Mouse (Mus musculus): ENCODE data around the gene Ubox5.
"Not testable (repeated sequence)": the region's sequence is repeated elsewhere in the genome, so short reads cannot be mapped to it uniquely, and the experiment has no call there.

Ubox5 gene

GRCm38 (mm10) chr2:130629839-130630203, at the start of gene Ubox5, which contains the start of gene Fastkd5:
Ubox5 (minus strand) TSS chr2:130630038.
Fastkd5 (minus strand) TSS chr2:130630027.
- peak; percentile 75 for DNase-seq (ENCODE audit: low read depth, low spot score)

GRCm38 (mm10) chr2:130679154-130679553, 49.3 kb upstream of the Ubox5 start:
- DNase-seq (ENCODE audit: low read depth, low spot score): no peak

DNA sequence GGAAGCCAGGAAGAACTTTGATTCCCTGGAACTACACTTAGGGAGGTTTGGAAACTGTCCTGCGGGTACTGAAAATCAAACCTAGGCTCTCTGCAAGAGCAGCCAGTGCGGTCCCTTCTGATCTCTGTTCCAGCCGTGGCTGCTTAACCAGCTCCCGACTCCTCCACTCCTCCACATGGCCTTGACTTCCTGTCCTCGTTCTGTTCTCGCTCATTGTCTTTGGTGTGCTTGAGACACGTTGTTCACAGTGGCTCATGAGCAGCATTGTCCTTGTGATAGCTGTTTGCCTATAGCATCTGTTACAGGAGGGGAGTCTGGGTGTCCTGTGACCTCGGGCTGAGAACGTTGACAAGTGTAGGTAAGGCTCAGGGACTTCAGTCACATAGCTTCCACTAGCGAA, 47.4 kb upstream of the Ubox5 start:
- no peak for DNase-seq (ENCODE audit: low read depth, low spot score)

DNA sequence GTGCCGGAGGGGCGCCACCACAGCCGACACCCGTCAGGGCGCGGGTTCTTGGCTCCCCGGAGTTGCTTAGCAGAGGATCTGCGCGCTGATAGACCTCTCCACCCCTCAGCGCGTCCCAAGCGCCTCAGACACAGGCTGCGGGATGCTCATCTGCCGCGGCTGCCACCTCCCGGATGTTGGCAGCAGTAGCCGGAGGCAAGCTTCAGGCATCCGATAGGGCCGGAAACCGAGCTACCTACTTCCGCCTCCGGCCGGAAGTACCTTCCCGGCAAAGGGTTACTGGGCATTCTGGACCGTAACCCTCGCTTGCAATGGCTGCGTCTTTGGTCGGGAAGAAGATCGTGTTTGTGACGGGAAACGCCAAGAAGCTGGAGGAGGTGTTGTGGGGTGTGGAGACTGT, 37.7 kb upstream of the Ubox5 start, which contains the start of gene Itpa:
Gene Itpa, plus strand, starts transcription at position 52 of the 400 bp plus-strand sequence.
- peak; percentile 86 for DNase-seq (ENCODE audit: low read depth, low spot score)

GRCm38 (mm10) chr2:130664102-130664701, 34.4 kb upstream of the Ubox5 start, which contains the start of gene Ddrgk1:
Ddrgk1 (minus strand) TSS chr2:130664659.
- DNase-seq (ENCODE audit: low read depth, low spot score): peak; percentile 93

GRCm38 (mm10) chr2:130663342-130663741, 33.5 kb upstream of the Ubox5 start:
- no peak for DNase-seq (ENCODE audit: low read depth, low spot score)

DNA sequence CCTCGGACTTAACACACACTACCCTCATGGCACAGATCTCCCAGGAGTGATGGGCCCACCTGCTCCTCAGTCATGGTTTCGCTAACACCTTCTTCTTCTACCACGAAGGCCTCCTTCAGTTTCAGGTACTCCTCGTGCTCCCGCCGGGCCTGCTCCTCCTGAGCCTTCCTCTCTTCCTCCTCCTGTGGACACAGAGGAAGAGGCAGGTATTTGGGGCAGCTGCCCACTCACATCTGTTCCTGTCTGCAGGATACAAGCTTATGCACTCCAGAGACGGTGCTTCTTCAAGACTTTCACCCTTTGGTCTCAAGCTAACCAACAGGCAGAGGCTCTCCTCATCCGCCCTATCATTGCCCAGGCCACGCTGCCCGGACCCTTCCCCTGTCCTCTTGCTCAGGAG, 28.7 kb upstream of the Ubox5 start:
- DNase-seq (ENCODE audit: low read depth, low spot score): no peak

GRCm38 (mm10) chr2:130657541-130657940, 27.7 kb upstream of the Ubox5 start:
- DNase-seq (ENCODE audit: low read depth, low spot score): no peak

GRCm38 (mm10) chr2:130656536-130656935, 26.7 kb upstream of the Ubox5 start:
- no peak for DNase-seq (ENCODE audit: low read depth, low spot score)

- no peak for DNase-seq (ENCODE audit: low read depth, low spot score)
Observed at GRCm38 (mm10) chr2:130655660-130656339, 26.0 kb upstream of the Ubox5 start.

- no peak for DNase-seq (ENCODE audit: low read depth, low spot score)
Observed at GRCm38 (mm10) chr2:130653760-130654159, 23.9 kb upstream of the Ubox5 start.

GRCm38 (mm10) chr2:130653303-130653702, 23.5 kb upstream of the Ubox5 start:
- DNase-seq (ENCODE audit: low read depth, low spot score): no peak

GRCm38 (mm10) chr2:130649028-130649427, 19.2 kb upstream of the Ubox5 start:
- DNase-seq (ENCODE audit: low read depth, low spot score): not testable (repeated sequence)

DNA sequence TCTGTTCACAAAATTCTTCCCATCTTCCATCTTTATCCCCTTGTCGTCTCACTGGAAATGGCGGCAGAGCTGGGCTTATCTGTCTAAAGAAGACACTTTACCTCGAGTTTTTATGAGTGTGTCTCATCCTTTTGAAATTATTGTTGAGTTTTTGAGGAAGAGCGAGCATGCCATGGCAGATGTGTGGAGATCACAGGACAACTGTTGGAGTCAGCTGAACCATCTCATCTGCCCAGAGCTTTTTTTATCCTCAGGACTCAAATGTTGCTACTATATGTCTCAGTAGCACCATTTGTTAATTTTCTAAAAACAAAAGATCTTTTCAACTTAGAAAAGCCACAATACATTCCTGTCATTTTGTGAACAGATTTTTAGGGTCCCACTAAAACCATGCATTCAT, 15.4 kb upstream of the Ubox5 start:
- no peak for DNase-seq (ENCODE audit: low read depth, low spot score)

GRCm38 (mm10) chr2:130642684-130643369, 13.0 kb upstream of the Ubox5 start, which contains the start of gene Lzts3:
Lzts3 (minus strand) TSS chr2:130642803.
- peak; percentile 68 for DNase-seq (ENCODE audit: low read depth, low spot score)

- no peak for DNase-seq (ENCODE audit: low read depth, low spot score)
Observed at GRCm38 (mm10) chr2:130642197-130642660, 12.4 kb upstream of the Ubox5 start.

DNA sequence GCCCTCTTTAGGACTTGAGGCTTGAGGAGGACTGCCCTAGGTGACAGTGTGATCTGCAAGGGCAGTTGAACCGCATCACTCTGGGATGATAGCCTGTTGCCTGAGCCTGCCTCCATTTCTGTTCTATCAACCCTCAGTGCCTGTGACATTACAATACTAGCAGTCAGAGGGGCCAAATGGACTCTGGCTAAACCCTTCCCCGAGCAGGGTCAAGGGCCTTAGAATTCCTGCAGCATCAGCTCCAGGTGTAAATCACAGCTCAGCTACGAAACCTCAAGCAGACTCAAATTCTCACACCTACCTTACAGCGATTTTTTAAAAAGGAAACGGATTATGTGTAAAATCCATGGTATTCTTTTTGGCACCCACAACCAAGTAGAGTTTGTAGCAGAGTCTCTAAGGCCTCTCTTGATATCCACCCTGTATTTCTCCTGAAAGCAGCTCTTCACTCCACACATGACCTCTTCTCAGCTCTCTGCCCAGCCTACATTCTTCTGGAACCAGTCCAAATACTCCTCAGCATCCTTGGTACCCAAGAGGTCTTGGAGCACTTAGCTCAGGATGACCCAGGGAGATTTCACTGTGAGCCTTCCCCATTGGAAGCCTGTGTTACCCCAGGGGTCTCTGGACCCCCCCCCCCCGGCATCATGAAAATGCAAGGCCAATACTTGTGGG, 11.7 kb upstream of the Ubox5 start:
- DNase-seq (ENCODE audit: low read depth, low spot score): no peak

DNA sequence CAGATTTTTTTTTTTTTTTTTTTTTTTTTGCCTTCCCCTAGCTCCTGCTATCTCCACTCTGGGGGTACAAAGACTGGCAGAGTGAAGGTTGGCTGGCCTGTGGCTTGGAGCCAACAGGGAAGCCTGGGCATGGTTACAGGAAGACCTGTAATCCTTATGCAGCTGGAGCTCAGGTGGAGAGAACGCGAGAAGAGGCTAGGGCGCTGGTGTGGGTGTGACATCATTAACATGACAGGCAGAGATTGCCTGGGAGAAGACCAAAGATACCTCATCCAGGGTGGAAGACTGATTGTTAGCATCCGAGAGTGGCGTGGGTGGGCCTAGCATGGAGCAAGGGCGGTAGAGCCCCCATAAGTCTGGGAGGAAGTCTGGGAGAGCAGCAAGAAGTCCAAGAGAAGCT, 9.4 kb upstream of the Ubox5 start:
- no peak for DNase-seq (ENCODE audit: low read depth, low spot score)

DNA sequence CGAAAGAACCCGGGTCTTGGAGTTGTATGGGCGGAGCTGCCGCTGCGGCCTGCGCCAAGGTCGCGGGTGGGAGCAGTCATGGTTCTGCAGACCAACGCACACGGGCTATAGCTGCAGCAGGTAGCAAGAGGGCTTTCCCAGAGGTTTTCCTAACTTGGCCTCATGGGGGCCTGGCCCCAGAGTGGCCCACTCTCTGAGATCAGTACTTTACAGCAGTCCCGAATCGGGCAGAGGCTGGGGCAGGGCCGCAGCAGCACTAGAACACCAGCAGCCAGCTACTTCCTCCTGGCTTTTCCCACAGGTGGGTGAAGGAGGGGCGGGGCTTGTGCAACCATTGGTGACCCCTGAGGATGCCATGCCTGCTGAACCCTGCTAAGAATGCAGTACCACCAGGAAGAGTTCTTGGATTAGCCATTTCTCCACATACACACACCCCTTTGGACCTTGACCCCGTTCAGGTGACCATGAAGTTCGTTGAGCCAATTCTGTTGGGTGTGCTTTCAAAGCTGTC, 8.3 kb upstream of the Ubox5 start:
- DNase-seq (ENCODE audit: low read depth, low spot score): no peak

GRCm38 (mm10) chr2:130635847-130636246, 6.0 kb upstream of the Ubox5 start:
- no peak for DNase-seq (ENCODE audit: low read depth, low spot score)

DNA sequence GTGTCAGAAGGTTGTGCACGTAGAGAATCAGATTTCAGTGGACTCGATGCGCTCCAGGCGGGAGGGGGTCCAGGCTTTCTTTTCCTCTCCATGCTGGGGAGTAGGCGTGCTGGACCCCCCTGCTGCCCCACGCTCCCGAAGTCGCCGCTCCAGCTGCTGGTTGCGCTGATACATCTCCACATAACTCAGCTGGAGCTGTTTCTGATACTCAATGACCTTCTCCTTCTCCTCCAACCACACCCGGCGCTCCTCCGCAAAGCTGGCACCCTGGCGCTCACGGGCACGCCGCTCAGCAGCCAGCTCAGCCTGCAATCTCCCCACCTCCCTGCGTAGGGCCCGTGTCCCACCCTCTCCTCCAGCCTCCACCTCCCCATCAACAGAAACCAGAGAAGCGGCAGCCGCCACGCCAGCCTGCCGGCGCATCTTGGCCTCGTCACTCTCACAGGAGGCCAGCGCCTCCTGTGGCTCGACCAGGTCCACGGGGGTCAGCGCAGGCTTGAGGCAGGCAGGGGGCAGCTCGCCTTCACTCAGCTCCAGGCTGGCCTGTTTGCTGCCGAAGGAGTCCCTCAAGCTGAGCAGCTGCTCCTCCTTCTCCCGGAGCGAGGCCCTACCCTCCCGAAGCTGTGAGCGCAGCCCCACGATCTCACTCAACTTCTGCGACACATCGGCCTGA, 5.0 kb upstream of the Ubox5 start:
- no peak for DNase-seq (ENCODE audit: low read depth, low spot score)

All from skeletal muscle tissue, adult 2 months (tissue).